Mouse (Mus musculus): ENCODE data around the gene Tmem59l.
"Not testable (repeated sequence)": the region's sequence is repeated elsewhere in the genome, so short reads cannot be mapped to it uniquely, and the experiment has no call there.

Gene Tmem59l

DNA sequence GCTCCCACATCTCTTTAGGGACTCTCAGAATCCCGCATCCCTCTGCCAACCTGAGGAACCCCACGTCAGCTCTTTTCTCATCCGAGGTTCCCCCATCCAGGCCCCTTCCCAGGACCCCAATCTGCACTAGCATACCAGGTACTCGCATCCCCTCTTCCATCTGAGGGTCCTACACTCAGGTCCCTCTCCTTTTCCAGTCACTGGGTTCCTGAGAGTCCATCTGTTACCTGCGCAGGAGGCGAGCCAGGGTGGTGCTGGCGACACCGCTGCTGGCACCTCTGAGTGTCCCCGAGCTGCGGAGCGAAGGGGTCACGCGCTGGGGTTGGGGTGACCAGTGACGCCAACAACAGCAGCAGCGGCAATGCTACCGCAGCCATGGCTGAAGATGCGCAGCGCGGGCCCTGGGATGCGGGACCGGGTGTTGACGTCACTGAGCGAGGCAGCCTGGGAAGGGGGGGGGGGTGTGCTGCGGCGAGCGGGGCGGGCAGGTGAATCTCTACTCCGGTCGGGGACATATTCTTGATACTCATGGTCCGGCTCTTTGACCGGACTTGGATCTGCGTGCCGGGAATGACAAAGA lies at the start of gene Tmem59l:
Gene Tmem59l, minus strand, starts transcription at position 418 of the 580 bp plus-strand sequence.
- DNase-seq (ENCODE audit: low spot score) = no peak

DNA sequence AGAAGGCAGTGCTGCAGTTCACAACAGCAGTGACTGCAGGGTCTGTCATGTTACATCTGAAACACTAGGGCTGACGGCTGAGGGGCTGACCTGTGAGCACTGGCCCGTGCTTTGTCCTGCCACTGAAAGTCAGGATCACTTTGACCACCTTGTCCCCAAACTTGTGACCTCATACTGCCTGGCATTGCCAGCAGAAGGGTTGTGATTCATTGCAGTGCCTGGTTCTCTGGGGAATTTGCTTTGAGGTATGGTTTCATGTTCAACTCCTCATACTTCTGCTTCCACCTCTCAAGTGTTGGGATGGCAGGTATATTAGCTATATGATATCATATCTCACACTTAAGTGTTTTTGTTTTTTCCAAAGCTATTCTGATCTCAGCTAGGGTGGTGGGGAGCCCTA lies 48.5 kb upstream of the Tmem59l start:
- no peak for DNase-seq (ENCODE audit: low spot score)

GRCm38 (mm10) chr8:70535221-70535620 lies 48.1 kb upstream of the Tmem59l start:
- no peak for DNase-seq (ENCODE audit: low spot score)

- no peak for DNase-seq (ENCODE audit: low spot score)
These were observed 47.1 kb upstream of the Tmem59l start for GRCm38 (mm10) chr8:70534281-70534680.

DNA sequence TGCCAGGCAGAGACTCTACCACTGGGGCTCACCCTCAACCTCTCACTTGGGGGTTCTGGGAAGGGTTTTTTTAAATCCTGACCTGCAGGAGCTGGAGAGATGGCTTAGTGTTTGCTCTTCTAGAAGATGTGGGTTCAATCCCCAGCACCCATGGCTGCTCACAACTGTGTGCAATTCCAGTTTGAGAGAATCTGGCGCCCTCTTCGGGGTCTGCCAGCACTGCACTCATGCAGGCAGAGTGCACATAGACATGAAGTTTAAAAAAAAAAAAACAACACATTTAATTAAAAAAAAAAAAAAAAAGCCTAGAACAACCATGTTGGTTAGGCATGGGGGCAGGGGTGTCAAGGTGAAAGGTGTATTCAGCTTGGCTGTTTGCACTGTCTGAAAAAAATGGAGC lies 43.2 kb upstream of the Tmem59l start:
- no peak for DNase-seq (ENCODE audit: low spot score)

DNA sequence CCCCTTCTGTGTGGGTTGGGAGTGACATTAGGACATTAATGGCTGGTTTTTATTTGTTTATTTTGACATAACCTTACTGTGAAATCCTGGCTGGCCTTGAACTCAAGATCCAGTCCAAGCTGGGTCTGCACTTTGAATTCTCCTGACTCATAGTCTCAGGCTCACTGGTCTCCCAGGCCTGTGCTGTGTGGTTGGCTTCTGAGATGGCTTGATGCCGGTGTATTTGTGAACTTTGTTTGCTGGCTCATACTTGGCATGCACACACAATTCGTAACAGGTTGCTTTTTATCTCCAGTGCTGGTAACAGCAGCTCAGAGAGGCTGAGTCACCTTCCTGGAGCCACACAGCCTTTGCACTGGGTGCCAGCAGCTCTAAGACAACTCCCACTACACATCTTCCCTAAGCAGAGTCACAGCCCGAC lies 42.6 kb upstream of the Tmem59l start:
- DNase-seq (ENCODE audit: low spot score) = no peak

GRCm38 (mm10) chr8:70529299-70529698 lies 42.1 kb upstream of the Tmem59l start:
- no peak for DNase-seq (ENCODE audit: low spot score)

DNA sequence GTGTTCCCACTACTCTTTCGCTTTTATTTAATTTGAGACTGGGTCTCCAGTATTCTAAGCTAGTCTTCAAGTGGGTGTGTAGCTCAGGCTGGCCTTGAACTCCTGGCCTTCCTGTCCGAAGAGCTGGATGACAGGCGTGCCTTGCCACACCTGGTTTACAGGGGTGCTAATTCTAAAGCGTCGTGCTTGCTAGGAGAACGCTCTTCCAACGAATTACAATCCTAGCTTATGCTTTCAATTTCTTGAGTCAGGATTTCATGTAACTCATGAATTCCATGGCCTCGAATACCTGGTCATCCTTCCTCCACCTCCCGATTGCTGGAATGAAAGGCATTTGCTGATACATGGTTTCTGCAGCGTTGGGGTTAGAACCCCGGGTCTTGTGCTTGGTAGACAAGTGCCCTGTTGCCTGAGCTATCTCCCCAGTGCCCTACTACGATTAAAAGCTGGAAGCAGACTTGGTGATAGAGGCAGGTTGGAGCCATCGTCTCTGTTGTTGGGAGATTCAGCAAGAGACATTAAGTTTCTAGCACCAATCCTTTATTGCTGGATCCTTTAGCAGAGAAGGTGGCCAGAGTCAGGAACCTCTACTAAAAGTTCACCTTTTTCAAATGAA lies 41.1 kb upstream of the Tmem59l start:
- DNase-seq (ENCODE audit: low spot score) = no peak

DNA sequence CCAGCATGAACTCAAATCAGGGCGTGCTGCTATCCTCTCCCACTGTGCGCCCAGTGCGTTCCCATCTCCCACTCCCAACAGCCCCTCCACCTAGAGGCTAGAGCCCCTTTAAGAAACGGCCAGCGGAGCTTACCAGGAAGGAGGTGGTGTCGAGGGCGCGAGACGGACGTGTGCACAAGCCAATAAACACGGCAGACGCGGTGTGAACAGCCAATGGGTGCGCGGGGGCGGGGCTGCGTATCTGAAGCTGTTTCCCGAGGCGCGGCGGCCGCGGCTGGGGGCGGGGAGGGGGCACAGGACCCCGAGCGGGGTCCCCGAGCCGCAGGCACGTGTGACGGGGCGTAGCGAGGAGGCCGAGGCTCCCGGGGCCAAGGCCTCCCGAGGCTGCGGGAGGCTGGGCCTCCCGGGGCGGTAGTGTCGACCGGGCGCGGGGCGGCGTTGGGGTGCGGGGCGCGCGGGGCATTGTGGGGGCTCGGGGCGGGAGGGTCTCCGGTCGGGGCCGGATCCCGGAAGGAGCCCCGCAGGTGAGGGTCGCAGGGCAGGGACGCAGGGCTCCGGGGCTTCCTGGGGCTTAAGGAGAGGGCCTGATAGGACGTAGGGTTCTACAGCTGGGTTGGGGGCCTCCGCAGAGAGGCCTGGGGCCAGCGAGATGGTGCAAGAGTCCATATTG lies 40.5 kb upstream of the Tmem59l start, which contains the start of the genes Fkbp8 and Kxd1:
Gene Fkbp8, plus strand, starts transcription at position 213 of the 670 bp plus-strand sequence.
Gene Kxd1, minus strand, starts transcription at position 445 of the 670 bp plus-strand sequence.
- DNase-seq (ENCODE audit: low spot score) = peak; percentile 97

DNA sequence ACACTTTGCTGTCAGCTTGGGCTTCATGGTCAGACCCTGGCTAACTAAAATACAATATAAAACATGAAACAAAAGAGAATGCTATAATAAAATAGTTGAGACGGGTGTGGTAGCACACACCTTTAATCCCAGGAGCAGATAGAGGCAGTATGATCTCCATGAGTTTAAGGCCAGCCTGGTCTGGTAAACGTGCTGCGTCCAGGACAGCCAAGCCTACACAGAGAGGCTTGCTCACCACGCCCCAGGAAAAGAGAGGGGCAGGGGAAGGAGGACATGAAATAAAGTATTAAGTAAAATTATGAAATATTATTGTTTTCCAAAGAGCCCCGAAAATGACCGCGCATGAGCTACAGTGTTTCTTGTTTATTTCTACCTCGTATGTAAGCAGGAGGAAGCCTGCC lies 40.0 kb upstream of the Tmem59l start:
- DNase-seq (ENCODE audit: low spot score) = no peak

DNA sequence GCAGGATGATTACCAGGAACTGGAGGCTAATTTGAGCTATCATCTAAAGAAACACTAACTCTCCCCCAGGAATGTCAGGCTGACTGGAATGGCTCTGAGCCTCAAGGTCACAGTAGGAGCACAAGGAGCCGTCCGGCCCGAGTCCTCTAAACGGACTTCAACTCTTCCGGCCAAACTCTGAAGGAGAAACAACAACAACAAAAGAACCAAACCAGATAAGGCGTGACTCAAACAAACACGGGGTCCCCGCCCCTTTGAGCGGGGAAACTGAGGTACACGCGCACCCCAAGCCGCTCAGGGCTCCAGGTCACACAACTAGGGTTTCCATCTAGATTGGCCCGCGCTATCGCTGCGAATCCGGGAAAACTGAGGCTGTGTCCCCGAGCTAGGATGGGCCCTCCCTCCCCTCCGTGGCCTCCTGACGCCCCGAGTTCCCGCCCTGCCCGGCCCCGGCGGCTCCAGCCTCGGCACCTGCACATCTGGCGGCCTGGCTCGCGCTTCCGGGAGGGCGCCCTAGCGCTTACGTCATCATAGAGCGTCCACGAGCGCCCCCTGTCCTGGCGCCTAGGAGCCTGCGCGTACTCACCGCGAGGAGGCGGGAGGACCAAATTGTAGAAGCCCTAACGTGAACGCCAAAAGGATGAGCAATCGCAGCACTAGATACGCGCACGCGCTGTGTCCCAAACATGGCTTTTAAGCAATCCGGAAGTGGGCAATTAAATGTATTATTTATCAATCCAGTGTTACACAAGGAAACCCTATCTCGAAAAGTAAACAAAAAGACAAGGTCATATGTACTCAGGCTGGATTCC lies 35.6 kb upstream of the Tmem59l start:
- peak; percentile 96 for DNase-seq (ENCODE audit: low spot score)

DNA sequence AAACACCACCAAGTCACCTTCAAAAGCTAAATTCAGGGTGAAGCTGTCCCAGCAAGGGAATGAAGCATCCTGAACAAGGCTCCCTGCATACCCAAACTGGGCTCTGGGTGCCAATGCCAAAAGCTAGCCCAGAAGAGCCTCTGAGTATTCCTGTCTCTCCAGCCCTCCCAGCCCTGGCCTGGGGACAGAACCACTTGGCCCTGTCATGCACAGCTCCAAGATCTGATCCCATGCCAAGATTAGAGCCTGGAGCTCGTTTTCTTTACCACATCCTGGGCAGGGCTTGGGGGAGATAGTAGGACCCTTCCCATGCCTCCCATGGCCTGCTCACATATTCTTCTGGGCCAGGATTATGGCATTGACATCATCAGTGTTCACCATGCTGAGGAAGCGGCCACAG lies 32.4 kb upstream of the Tmem59l start:
- no peak for DNase-seq (ENCODE audit: low spot score)

- DNase-seq (ENCODE audit: low spot score) = no peak
These were observed 31.9 kb upstream of the Tmem59l start for GRCm38 (mm10) chr8:70519043-70519442.

DNA sequence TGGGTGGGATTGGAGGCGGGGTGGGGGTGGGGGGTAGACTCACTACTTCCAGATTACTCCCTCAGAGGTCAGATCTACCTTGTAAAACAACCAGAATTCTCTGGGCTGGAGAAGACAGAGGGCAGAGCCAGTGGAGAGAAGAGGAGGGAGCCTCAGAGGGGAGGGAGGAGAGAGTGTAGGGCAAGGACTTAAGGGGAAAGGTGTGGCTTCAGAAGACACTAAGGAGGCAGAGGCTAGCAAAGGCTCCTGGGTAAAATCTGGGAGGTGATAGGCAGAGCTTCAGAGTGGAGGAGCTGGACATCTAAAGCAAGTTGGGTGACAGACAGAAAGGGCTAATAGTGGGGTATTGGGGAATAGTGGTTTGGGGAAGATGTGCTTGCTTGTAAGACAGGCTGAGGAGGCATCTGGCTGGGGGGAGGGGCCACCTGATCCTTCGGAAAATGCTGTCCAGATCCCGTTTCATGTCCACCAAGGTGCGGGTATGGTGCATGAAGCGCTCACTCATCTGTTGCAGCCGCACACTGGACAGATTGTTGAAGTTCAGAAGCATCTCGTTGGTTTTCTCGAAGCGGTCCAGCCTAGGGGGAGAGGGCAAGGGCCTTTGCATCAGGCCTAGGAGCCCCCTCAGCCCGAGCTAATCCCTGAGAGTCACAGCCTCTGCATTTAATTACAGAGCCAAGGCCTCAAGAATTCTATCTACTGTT lies 30.9 kb upstream of the Tmem59l start:
- no peak for DNase-seq (ENCODE audit: low spot score)

- no peak for DNase-seq (ENCODE audit: low spot score)
These were observed 26.3 kb upstream of the Tmem59l start for GRCm38 (mm10) chr8:70513441-70513840.

DNA sequence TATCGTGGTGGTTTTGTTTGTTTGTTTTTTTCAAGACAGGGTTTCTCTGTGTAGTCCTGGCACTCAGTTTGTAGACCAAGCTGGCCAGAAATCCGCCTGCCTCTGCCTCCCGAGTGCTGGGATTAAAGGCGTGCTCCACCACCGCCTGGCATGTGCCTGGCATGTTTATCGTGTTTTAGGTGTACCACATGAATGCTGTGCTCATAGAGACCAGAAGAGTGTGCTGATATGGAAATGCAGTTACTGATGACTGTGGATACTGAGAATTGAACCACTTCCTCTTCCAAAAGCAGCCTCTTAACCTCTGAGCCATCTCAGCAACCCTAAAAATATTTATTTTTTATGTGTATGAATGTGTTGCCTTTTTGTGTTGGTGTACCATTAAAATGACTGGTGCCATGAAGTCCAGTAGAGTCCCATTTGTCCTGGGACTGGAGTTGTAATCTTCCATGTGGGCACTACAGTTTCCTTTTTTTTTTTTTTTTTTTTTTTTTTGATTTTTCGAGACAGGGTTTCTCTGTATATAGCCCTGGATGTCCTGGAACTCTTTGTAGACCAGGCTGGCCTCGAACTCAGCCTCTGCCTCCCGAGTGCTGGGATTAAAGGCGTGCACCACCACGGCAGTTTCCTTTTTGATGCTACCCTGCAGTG lies 25.2 kb upstream of the Tmem59l start:
- no peak for DNase-seq (ENCODE audit: low spot score)

- no peak for DNase-seq (ENCODE audit: low spot score)
These were observed 24.6 kb upstream of the Tmem59l start for GRCm38 (mm10) chr8:70511770-70512169.

DNA sequence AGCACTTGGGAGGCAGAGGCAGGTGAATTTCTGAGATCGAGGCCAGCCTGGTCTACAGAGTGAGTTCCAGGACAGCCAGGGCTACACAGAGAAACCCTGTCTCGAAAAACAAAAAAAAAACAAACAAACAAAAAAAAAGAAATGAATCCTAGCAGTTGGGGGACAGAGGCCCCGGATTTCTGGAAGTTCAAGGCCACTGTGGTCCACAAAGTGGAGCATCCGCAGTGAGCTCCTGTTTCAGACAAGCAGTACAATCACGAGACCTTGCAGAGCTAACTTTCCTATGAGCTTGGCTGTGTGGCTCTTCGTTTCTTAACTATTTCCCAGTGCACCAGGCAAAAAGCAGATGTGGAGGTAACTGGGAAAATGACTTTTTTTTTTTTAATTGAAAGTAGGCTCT lies 24.0 kb upstream of the Tmem59l start:
- DNase-seq (ENCODE audit: low spot score) = not testable (repeated sequence)

DNA sequence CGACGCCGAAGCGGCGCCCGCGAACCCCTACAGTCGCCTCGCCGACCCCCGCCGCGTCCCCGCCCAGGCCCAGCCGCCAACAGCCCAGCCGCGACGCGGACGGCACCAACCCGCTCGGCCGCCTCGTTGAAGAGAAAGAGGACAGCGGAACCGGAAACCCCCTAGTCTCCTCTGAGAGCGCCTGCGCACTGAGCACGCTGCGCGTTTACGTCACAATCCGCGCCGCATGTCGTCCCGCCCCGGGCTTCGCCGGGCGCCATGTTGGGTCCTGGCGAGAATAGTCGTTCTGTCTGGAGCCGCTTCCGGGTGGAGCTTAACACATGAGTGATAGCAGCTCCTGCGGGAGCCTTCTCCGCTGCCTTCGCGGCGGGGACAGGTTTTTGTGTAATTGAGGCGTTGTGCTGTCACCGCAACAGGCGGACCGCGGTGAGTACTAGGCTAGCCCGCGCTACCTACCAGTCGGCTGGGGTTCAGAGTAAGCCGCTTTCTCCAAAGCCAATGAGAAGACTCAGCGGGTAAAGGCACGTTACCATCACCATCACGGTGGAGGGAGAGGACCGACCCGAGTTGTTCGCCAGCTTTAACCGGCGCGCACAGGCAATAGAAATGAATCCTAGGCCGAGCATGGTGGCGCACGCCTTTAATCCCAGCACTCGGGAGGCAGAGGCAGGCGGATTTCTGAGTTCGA lies 23.2 kb upstream of the Tmem59l start, which contains the start of gene Uba52:
Gene Uba52, minus strand, starts transcription at position 574 of the 688 bp plus-strand sequence.
- DNase-seq (ENCODE audit: low spot score) = peak; percentile 97

GRCm38 (mm10) chr8:70509281-70509952 lies 22.3 kb upstream of the Tmem59l start:
- DNase-seq (ENCODE audit: low spot score) = no peak

Measured in urinary bladder, postnatal 14 days (tissue).